Mouse (Mus musculus) ES-Bruce4 (cell line): ENCODE results near the gene Rnf157.

Source experiments
- CTCF ChIP-seq: IDR thresholded peaks from one replicate; pipeline ENCODE4 v1.8.1; 2011; ENCODE audit warnings: low read depth, low read length
- POLR2A ChIP-seq: IDR thresholded peaks from one replicate; pipeline ENCODE4 v1.8.1; 2011; ENCODE audit warnings: low read length; ENCODE audit not compliant: insufficient read depth

GRCm38 (mm10) chr11:116326963-116327603 lies 85.7 kb downstream of the Rnf157 start:
- TF ChIP-seq CTCF (no peak), POLR2A (no peak)
